Mouse (Mus musculus): ENCODE measurements at regions not wholly inside any gene's neighbourhood (a gene's known extent, or its start where the extent isn't known, plus 50 kb on each side); places are given as distances from the start of the nearest gene placed in this dataset.

DNA sequence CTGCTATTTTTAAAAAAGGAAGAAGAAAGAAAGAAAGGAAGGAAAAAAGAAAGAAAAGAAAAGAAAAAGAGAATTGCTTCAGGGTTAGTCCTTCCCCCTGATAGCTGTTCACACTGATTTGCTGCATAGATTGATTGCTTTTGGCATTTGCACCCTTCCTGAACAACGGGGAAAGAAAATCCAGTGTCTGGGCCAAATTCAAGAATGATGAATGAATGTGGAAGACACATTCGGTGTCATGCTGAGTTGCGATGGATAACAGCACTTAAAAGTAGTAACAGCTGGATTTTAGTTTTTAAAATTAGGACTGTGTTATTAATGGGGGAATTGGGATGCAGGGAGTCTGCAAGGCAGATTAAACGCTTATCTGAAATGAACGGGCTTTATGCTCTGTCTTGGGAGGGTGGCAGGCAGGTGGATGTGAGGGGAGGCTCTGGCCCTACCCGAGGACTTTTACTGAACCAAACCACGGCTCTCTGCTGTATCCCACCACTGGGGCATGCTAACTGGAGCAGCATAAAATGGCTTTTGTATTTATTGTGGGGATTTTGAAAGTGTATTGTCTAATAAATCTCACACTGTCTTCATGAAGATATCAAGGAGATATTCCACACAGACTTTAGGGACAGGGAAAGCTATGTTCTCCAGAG lies 114.4 kb downstream of the Lca5 start:
- H3K9ac ChIP-seq (ENCODE audit: low read length), result no peak overlapping the region
- H3K27ac ChIP-seq (ENCODE audit: low read length), result no peak overlapping the region
- H3K4me2 ChIP-seq (ENCODE audit: low read depth, low read length), result no peak overlapping the region

DNA sequence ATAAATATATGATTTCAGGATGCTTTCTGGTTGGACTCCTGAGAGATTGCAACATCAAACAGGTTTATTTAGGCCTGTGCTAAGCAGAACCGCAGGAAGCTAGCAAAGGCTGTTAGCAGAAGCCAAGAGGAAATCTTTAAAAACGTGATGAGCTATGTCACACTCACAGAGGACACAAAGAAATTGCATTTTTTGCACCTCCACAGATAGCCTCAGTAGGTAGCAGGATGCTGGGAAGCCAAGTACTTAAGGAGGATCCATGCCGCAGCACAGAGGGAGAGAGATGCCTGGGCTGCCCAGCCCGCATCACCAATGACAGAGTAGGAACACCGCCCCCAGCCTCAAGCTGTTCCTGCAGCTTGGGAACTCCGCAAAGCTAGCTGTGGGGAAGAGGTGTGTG lies 115.0 kb downstream of the Lca5 start:
- Histone ChIP-seq H3K4me3 (replicated peaks; ENCODE audit: low read length) (no peak overlapping the region), H3K9me3 (replicated peaks; ENCODE audit: control insufficient read depth, low read length) (no peaks in the 10 kb centered on the region), H3K27ac (ENCODE audit: low read length) (no peak overlapping the region), H3K9ac (ENCODE audit: low read length) (no peak overlapping the region), H3K27me3 (ENCODE audit: control insufficient read depth, insufficient read depth, low read length) (no peaks in the 10 kb centered on the region), H3K4me2 (ENCODE audit: low read depth, low read length) (no peak overlapping the region), H3K4me1 (ENCODE audit: control insufficient read depth, insufficient read depth, low read length) (no peaks in the 10 kb centered on the region), H3K36me3 (ENCODE audit: control insufficient read depth, insufficient read depth, low read length) (no peaks in the 10 kb centered on the region)
- ATAC-seq (ENCODE audit: insufficient read depth, low FRiP score), result no peak
- 18% methylated on average over 6 of the region's 6 CpGs for WGBS

More for the DNA sequence above, 114.4 kb downstream of the Lca5 start:
- H3K27me3 ChIP-seq (ENCODE audit: control insufficient read depth, insufficient read depth, low read length), result no peaks in the 10 kb centered on the region
- H3K4me3 ChIP-seq (replicated peaks; ENCODE audit: low read length), result no peak overlapping the region
- no peaks in the 10 kb centered on the region for H3K4me1 ChIP-seq (ENCODE audit: control insufficient read depth, insufficient read depth, low read length)
- ATAC-seq (ENCODE audit: insufficient read depth, low FRiP score), result no peak
- no peaks in the 10 kb centered on the region for H3K9me3 ChIP-seq (replicated peaks; ENCODE audit: control insufficient read depth, low read length)
- no peaks in the 10 kb centered on the region for H3K36me3 ChIP-seq (ENCODE audit: control insufficient read depth, insufficient read depth, low read length)
- WGBS, result 22% methylated on average over 7 of the region's 7 CpGs

DNA sequence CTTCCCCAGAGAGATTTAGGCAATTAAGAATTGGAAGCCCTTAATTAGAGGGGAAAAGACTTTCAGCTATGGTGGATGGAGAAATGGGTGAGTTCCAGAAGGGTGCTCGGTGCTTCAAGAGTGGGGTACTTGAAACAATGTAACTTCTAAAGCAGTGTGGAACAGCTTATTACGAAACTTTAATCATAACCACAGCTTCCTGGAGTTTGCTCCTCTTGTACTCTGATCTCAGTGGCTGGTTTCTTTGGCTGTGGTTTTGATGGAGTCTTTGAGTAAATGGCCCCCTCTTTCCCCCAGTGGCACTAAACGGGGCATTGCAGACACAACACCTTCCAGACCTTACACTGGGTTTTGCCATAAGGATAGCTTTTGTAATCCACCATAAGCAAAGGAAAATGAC lies 116.6 kb downstream of the Lca5 start:
- ATAC-seq (ENCODE audit: insufficient read depth, low FRiP score), result no peak
- no peak overlapping the region for H3K4me2 ChIP-seq (ENCODE audit: low read depth, low read length)
- H3K9me3 ChIP-seq (replicated peaks; ENCODE audit: control insufficient read depth, low read length), result no peaks in the 10 kb centered on the region
- H3K27me3 ChIP-seq (ENCODE audit: control insufficient read depth, insufficient read depth, low read length), result no peaks in the 10 kb centered on the region
- H3K4me1 ChIP-seq (ENCODE audit: control insufficient read depth, insufficient read depth, low read length), result no peaks in the 10 kb centered on the region
- H3K36me3 ChIP-seq (ENCODE audit: control insufficient read depth, insufficient read depth, low read length), result no peaks in the 10 kb centered on the region
- no peak overlapping the region for H3K27ac ChIP-seq (ENCODE audit: low read length)
- WGBS, result 77% methylated on average over 3 of the region's 3 CpGs
- no peak overlapping the region for H3K4me3 ChIP-seq (replicated peaks; ENCODE audit: low read length)
- no peak overlapping the region for H3K9ac ChIP-seq (ENCODE audit: low read length)

DNA sequence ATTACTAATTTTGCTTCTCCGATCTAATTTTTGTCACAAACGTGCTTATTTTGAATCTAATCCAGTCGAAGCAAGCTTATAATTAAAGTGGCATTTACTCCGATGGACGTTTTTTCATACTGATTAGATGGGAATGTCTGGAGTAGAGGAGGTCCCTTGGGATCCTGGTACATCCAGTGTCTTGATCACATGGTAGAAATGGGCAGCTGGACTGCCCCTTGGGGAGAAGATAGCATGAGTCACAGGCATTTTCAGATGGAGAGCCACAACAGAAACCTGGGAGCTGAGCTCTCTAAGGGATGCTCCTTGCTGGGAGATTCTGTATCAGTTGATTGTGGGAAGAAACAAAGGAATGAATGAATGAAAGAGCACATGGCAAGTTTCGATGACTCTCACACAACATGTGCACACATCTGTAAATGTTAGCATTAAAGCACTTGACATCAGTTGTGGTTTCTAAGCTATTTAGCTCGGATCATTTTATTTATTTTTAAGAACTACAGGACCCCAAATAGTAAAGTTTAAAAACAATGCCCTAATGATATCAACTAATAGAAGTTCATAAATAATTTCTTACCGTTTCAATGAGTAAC lies 117.8 kb downstream of the Lca5 start:
- Histone ChIP-seq H3K36me3 (ENCODE audit: control insufficient read depth, insufficient read depth, low read length) (no peaks in the 10 kb centered on the region), H3K9ac (ENCODE audit: low read length) (no peak overlapping the region), H3K9me3 (replicated peaks; ENCODE audit: control insufficient read depth, low read length) (no peaks in the 10 kb centered on the region), H3K27me3 (ENCODE audit: control insufficient read depth, insufficient read depth, low read length) (no peaks in the 10 kb centered on the region), H3K27ac (ENCODE audit: low read length) (no peak overlapping the region), H3K4me3 (replicated peaks; ENCODE audit: low read length) (no peak overlapping the region), H3K4me2 (ENCODE audit: low read depth, low read length) (no peak overlapping the region), H3K4me1 (ENCODE audit: control insufficient read depth, insufficient read depth, low read length) (no peaks in the 10 kb centered on the region)
- no peak for ATAC-seq (ENCODE audit: insufficient read depth, low FRiP score)
- WGBS, result 87% methylated on average over 8 of the region's 8 CpGs

DNA sequence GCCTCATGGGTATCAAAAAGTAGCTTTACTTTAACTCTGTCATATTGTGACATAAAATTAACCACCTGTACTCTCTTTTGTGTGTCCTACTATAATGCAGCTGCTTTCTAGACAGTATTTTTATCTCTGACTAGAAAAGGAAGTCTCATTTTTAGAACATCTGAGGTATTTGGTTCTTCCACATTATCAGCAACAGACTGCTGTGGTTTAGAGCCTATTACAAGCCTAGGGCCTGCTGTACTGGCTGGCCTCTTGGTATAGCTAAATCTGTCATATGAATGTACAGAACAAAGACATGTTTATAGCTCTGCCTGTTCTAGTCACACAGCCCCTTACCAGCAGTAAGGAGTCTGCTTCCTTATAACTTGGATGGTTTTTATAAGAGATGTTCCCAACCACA lies 119.1 kb downstream of the Lca5 start:
- ATAC-seq (ENCODE audit: insufficient read depth, low FRiP score), result no peak
- no peaks in the 10 kb centered on the region for H3K36me3 ChIP-seq (ENCODE audit: control insufficient read depth, insufficient read depth, low read length)
- H3K4me2 ChIP-seq (ENCODE audit: low read depth, low read length), result no peak overlapping the region

DNA sequence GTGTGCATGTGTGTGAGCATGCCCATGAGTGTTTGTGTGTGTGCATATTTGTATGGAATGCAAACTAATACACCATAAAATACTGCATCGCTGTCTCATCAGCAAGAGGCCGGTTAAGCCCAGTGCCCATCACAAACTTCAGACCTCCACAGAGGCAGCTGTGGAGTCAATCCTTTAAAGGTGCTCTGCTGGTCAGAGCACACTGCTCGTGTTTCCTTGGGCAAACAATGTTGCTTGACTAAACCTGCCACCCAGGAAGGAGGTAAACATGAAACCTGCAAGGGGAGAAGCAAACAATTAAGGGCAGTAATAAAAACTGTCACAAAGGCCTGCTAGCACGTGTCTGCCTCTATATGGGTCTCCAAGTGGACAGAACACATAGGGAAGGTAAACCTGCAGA lies 120.1 kb downstream of the Lca5 start:
- WGBS, result 54% methylated on average over 4 of the region's 4 CpGs
- Histone ChIP-seq H3K4me2 (ENCODE audit: low read depth, low read length) (no peak overlapping the region), H3K27ac (ENCODE audit: low read length) (no peak overlapping the region), H3K27me3 (ENCODE audit: control insufficient read depth, insufficient read depth, low read length) (no peaks in the 10 kb centered on the region), H3K9ac (ENCODE audit: low read length) (no peak overlapping the region), H3K36me3 (ENCODE audit: control insufficient read depth, insufficient read depth, low read length) (no peaks in the 10 kb centered on the region), H3K9me3 (replicated peaks; ENCODE audit: control insufficient read depth, low read length) (no peaks in the 10 kb centered on the region), H3K4me3 (replicated peaks; ENCODE audit: low read length) (no peak overlapping the region), H3K4me1 (ENCODE audit: control insufficient read depth, insufficient read depth, low read length) (peaks cover 5% of the 10 kb centered on the region; the same call in 1 of the 2 replicates)
- ATAC-seq (ENCODE audit: insufficient read depth, low FRiP score), result no peak; the same call in 1 of the 2 replicates

More for the DNA sequence above, 119.1 kb downstream of the Lca5 start:
- no peaks in the 10 kb centered on the region for H3K27me3 ChIP-seq (ENCODE audit: control insufficient read depth, insufficient read depth, low read length)
- H3K4me1 ChIP-seq (ENCODE audit: control insufficient read depth, insufficient read depth, low read length), result peaks cover under 1% of the 10 kb centered on the region; the same call in 1 of the 2 replicates
- H3K9ac ChIP-seq (ENCODE audit: low read length), result no peak overlapping the region
- H3K4me3 ChIP-seq (replicated peaks; ENCODE audit: low read length), result no peak overlapping the region
- no peak overlapping the region for H3K27ac ChIP-seq (ENCODE audit: low read length)
- H3K9me3 ChIP-seq (replicated peaks; ENCODE audit: control insufficient read depth, low read length), result no peaks in the 10 kb centered on the region

DNA sequence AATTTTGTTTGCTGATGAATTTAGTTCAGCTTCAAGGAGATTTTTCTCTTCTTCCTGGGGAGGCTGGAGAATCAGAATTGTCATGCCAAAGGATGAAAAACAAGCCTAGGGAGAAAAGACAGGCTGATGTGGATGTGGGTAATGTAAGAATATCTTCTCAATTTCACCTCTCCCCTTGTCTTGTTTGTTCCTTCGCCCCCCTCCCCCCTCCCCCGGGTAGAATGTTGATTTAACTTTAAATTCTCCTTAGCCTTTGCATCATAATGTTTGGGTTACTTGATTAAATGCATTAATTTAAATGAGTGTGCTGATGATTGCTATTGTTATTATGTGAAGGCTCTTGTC lies 124.1 kb downstream of the Lca5 start:
- no peak for ATAC-seq (ENCODE audit: insufficient read depth, low FRiP score)
- H3K36me3 ChIP-seq (ENCODE audit: control insufficient read depth, insufficient read depth, low read length), result no peaks in the 10 kb centered on the region
- H3K9ac ChIP-seq (ENCODE audit: low read length), result no peak overlapping the region
- no peak overlapping the region for H3K27ac ChIP-seq (ENCODE audit: low read length)
- no peaks in the 10 kb centered on the region for H3K9me3 ChIP-seq (replicated peaks; ENCODE audit: control insufficient read depth, low read length)
- H3K4me2 ChIP-seq (ENCODE audit: low read depth, low read length), result no peak overlapping the region
- H3K4me3 ChIP-seq (replicated peaks; ENCODE audit: low read length), result no peak overlapping the region
- H3K4me1 ChIP-seq (ENCODE audit: control insufficient read depth, insufficient read depth, low read length), result peaks cover 5% of the 10 kb centered on the region; the same call in 1 of the 2 replicates
- 50% methylated on average over 2 of the region's 2 CpGs for WGBS
- no peaks in the 10 kb centered on the region for H3K27me3 ChIP-seq (ENCODE audit: control insufficient read depth, insufficient read depth, low read length)

DNA sequence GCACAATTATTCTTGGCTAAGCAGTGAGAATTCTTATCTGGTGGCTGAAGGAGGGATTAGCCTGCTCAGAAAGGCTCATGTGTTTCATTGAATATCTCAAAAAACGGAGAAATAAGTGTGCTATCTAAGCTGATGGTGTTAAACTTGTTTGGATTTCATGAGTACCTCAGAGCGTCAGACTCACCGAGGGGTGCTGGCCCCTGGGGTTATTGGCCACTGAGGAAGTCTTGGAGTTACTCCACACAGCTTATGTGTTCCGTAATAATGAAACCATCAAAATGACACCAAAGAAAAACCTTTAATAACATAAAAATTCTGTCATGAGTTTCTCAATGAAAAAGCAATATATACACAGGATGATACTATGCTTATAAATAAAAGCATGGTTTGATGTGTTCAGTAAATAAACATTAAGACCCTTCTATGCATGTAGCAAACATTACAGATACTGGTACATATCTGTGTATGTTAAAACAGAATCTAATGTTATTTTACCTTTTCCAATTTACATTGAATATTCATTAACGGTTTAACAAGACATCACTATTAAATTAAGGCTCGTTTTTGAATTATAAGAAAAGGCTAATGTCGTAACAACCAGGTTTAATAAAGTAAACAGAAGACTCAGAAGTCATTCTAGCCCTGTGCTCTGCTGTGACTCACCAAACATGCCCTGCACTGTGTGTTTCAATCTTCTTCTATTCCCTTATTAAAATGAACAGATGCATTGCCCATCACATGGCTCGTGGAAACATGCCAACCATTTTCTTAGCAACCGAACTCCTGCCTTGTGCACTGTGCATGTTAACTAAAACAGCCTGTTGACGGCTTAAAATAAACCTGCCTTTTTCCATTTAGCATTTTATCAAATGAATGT lies 124.7 kb downstream of the Lca5 start:
- no peak overlapping the region for H3K27ac ChIP-seq (ENCODE audit: low read length)
- H3K9ac ChIP-seq (ENCODE audit: low read length), result no peak overlapping the region
- no peaks in the 10 kb centered on the region for H3K9me3 ChIP-seq (replicated peaks; ENCODE audit: control insufficient read depth, low read length)
- H3K4me2 ChIP-seq (ENCODE audit: low read depth, low read length), result no peak overlapping the region
- no peak overlapping the region for H3K4me3 ChIP-seq (replicated peaks; ENCODE audit: low read length)
- peaks cover 5% of the 10 kb centered on the region; the same call in 1 of the 2 replicates for H3K4me1 ChIP-seq (ENCODE audit: control insufficient read depth, insufficient read depth, low read length)
- no peaks in the 10 kb centered on the region for H3K27me3 ChIP-seq (ENCODE audit: control insufficient read depth, insufficient read depth, low read length)
- ATAC-seq (ENCODE audit: insufficient read depth, low FRiP score), result no peak
- 42% methylated on average over 10 of the region's 10 CpGs for WGBS
- no peaks in the 10 kb centered on the region for H3K36me3 ChIP-seq (ENCODE audit: control insufficient read depth, insufficient read depth, low read length)

DNA sequence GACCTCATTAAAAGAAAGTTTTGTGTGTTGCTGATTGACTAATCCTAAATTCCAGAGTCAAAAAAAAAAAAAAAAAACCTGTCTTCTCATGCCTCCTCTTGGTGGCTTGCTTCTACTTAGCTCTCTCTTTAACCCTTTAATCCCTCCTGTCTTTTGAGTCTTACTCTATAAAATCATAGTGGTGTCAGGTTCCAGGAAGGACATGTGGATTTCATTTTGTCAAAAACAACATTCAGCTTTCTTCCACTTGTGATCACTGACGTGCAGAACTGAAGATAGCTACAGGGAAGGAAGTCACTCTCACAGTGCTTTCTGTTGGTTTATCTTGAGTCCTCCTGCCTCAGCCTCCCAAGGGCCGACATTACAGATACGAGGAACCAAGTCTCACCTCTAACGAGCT lies 132.2 kb downstream of the Lca5 start:
- H3K9ac ChIP-seq (ENCODE audit: low read length), result no peak overlapping the region
- 80% methylated on average over 4 of the region's 4 CpGs for WGBS
- ATAC-seq (ENCODE audit: insufficient read depth, low FRiP score), result no peak
- H3K4me3 ChIP-seq (replicated peaks; ENCODE audit: low read length), result no peak overlapping the region
- H3K27me3 ChIP-seq (ENCODE audit: control insufficient read depth, insufficient read depth, low read length), result no peaks in the 10 kb centered on the region
- no peak overlapping the region for H3K4me2 ChIP-seq (ENCODE audit: low read depth, low read length)
- H3K27ac ChIP-seq (ENCODE audit: low read length), result no peak overlapping the region
- H3K4me1 ChIP-seq (ENCODE audit: control insufficient read depth, insufficient read depth, low read length), result 0 out of 2 replicates have a peak, but pooled peaks cover 6% of the 10 kb centered on the region
- H3K9me3 ChIP-seq (replicated peaks; ENCODE audit: control insufficient read depth, low read length), result no peaks in the 10 kb centered on the region
- no peaks in the 10 kb centered on the region for H3K36me3 ChIP-seq (ENCODE audit: control insufficient read depth, insufficient read depth, low read length)

All from stomach, embryonic 16.5 days (tissue).